Mouse (Mus musculus) cerebellum, postnatal 10 days (tissue): Measurements from ENCODE around the gene Thsd7b.
"Not testable (repeated sequence)": the region's sequence is repeated elsewhere in the genome, so short reads cannot be mapped to it uniquely, and the experiment has no call there.

Source experiments
- DNase-seq, 2 experiments: peaks; one replicate each; pipeline ENCODE4 v3.0.0; 2021; ENCODE audit warnings: mixed read lengths in 2 of 2

Gene Thsd7b

DNA sequence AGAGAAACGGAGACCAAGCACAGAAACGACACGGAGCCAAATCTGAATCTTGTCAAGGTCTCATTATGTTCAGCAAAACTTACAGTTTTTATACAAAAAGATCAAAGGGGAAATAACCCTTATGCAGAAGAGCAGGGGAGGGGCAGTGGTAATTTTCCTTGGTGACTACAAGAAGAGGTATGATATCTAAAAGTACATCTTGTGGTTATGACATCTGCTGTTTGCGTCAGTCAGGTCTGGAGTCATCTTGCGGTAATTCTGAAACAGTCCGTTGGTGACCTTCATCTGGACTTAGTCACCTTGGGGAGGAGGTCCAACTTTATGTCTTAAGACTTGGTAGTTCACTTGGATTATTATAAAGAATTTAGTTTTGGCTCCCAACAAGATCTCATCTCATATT is 378.3 kb downstream of the Thsd7b start:
- DNase-seq, result not testable (repeated sequence)

GRCm38 (mm10) chr1:129658045-129658444 is 384.9 kb downstream of the Thsd7b start:
- DNase-seq, result no peak

GRCm38 (mm10) chr1:129675878-129676277 is 402.8 kb downstream of the Thsd7b start:
- DNase-seq, result no peak

DNA sequence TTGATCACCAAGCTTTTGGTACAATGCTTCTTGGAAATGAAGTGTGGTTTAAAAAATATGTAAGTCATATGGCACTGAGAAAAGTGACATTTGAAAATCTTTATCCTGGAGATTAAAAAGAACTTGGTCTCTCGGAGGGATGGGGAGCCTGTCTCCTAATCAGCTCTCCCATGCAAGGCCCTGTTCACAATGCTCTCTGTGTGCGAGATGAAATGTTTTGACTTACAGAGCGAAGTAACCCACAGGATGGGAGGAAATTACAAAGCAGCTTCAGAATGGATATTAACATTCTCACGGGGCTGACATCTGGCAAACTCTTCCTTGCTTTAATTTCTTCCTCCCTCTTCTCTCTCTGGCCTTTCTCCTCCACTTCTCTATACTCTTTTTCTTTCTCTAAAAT is 405.7 kb downstream of the Thsd7b start:
- no peak for DNase-seq

DNA sequence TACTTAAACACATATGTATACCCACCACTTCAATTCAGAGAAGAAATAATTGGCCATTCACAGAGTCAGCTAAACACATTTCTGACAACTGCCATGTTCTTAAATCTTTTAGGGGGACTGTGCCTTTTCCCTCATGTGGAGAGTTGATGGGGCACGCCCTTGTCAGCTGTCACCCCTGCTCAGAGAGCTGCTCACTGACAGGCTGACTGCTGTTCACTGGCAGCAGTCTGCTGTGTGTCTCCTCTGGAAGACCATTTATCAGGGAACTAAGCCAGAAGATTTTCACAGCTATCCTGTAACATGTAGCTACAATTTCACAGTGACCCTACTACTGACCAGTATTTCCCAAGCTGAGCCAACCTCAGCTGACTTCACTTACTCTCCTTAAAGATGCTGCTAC is 432.6 kb downstream of the Thsd7b start:
- DNase-seq, result peak in 1 of 2 experiments; percentile 7

DNA sequence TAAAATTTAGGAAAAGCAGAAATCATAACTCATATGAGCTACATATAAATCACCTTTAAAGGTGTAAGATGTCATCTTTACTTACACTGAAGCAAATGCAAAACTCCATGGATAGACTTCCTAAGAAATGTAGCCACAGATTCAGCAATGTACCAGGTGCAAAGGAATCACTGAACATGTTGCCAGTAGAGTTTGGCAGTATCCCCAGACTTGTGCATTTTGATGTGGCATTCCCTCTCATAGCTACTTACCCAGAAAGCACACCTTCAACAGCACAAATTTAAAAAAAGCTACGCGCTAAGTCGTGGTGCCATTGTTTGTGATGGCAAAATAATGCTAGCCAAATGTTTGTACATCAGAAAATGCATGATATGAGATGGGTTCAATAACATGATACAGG is 439.6 kb downstream of the Thsd7b start:
- peak; percentile 57 for DNase-seq

GRCm38 (mm10) chr1:129713571-129713970 is 440.5 kb downstream of the Thsd7b start:
- DNase-seq, result no peak

- DNase-seq, result peak; percentile 10 to 22
Measured at GRCm38 (mm10) chr1:129719592-129719991, 446.5 kb downstream of the Thsd7b start.

GRCm38 (mm10) chr1:129731991-129732390 is 458.9 kb downstream of the Thsd7b start:
- DNase-seq, result peak; percentile 6 to 8

- no peak for DNase-seq
Measured at GRCm38 (mm10) chr1:129747595-129747994, 474.5 kb downstream of the Thsd7b start.

GRCm38 (mm10) chr1:129756548-129757240 is 483.6 kb downstream of the Thsd7b start:
- DNase-seq, result no peak

DNA sequence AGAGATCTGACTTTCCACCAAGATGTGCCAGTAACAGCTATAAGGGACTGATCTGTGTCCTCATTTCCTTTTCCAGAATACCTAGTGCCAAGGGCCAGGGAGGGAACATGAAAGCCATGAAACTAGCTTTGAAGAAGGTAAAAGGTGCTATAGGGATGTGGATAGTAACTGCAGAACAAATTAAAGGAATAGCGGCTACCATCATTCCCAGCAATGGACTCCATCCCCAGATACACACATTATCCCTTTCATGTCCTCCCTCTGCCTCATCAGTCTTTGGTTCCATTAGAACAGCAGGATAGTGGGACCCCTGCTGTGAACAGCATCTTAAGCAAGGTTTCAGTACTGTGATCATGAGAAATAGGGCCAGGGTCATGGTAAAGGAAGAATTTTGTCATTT is 485.9 kb downstream of the Thsd7b start:
- peak in 1 of 2 experiments; percentile 8 for DNase-seq

- DNase-seq, result no peak
Measured at GRCm38 (mm10) chr1:129761234-129761633, 488.1 kb downstream of the Thsd7b start.

DNA sequence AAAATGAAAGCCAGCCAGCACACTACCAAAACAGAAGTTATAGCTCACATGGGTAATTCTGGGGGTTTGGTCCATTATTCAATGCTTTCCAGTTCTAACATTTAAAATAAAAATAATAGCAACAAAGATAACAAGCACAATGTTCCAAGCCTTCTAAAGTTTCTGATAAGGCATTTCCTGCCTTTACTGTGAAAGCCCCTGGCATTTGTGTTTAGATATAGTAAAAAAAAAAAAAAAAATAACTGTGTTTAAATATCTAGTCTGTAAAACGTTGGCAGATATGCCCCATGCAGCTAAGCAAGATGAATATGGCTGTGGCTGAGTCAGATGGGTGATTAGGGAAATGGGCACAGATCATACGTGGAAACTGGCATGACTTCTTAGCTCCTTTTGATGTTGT is 491.6 kb downstream of the Thsd7b start:
- no peak for DNase-seq

DNA sequence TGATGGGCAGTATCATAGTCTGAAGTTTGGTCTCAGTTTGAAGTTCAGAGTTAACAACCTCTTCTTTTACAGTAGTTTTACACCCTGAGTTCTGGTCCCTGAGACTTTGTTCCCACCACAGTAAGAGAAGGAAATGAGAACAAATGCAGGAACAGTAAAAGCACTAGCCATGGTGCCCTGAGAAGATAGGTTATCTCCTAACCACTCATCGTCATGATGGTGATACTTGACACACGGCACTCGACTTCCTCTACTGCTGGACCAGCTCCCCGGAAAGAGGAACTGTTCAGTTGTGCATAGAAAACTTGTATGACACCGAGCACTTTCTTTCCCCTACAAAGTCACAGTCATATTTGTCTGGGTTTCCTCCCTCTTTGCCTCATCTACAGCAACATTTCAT is 504.0 kb downstream of the Thsd7b start:
- no peak for DNase-seq

- no peak for DNase-seq
Measured at GRCm38 (mm10) chr1:129779506-129779905, 506.4 kb downstream of the Thsd7b start.

DNA sequence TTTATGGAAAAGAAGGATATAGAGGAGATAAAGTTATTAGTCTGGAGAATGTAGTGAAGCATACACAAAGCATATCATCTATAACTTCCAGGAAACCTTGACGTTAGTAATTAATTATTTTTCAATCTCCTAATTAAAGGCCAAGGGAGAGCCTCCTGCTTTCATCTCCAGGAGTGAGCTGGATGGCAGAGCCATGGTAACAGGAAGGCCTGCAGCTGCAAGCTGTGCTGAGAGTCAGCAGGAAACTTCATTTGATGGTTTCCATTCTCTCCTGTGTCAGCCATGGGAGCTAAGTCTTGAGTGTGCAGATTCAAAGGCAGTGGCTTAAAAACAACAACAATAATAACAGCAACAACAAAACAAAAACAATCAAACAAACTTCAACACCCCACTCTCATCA is 507.5 kb downstream of the Thsd7b start:
- no peak for DNase-seq

DNA sequence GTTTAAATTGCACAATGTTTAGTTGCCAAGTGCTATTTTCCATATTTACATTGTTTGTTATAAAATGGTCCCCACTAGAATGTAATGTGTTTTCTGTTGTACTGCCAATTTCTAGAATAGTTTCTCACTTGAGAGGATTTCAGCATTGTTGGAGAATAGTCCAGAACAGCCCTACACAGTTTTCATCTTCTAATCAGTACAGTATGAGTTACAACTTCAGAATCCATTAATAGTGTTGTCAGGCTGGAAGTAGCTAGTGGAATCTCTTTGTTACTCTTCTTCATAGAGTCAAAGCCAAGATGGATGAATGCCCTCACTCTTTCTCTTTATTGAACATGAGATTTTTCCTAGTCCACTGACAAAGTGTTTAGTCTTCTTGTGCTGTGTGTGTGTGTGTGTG is 525.4 kb downstream of the Thsd7b start:
- no peak for DNase-seq

DNA sequence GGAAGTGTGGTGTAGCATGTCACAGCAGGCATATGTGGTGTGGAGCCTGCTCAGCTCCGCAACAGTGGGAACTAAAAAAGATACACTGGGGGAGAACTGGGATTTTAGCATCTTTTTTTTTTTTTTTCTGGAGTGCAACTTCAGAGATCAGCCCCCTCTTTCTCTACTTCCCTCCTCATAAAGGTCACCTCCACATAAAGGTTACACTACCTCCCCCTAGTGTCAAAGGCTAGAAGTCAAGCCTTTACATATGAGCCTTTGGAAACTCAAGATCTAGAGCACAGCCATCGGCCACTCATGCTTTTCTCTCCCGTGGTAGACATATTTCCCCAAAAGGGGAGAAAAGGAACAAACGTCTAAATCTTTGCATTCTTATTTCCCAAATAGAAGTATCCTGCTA is 553.8 kb downstream of the Thsd7b start:
- peak; percentile 8 to 34 for DNase-seq

- no peak for DNase-seq
Measured at GRCm38 (mm10) chr1:129837324-129837723, 564.2 kb downstream of the Thsd7b start.

- DNase-seq, result no peak
Measured at GRCm38 (mm10) chr1:129837776-129838175, 564.7 kb downstream of the Thsd7b start.

GRCm38 (mm10) chr1:129838486-129838885 is 565.4 kb downstream of the Thsd7b start:
- DNase-seq, result no peak

DNA sequence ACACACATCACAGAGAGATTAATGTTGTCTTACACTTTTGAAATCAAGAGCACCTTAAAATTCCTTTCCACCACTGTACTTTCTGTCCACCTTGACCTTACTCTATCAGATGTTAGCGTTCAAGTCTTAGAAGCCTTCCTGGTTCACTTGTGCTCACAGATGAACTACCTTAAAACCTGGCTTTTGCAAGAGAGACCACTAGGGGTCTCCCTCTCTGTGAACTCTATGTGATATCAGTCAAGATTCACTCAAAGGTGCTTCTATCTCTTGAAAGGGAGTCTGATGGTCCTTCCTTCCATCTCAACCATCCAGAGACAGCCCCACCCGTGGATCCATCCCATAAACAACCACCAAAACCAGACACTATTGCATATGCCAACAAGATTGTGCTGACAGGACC is 570.3 kb downstream of the Thsd7b start:
- peak; percentile 56 to 71 for DNase-seq

DNA sequence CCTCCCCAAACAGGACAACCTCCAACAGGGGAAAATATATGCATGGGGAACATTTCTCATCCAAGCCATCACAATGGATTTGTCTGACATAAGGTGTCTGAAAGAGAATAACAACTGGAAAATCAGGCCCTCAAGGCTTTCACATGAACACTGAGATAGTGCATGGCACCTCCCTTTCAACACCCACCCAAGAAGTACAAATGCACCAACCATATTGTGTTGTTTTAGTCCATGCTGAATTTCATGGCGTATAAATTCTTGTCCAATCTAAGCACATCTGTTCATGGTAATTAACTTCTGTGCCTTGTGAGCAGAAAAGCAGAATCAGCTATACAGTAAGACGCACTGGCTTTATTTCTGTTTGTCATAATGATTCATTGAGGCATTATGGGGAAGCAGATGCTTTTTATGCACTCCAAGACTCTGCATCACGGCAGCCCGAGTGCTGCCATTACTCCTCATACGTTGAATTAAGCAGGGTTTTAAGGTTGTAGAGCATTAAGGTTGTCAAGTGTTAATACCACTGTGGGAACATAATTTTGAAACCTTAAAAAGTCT is 577.0 kb downstream of the Thsd7b start:
- no peak for DNase-seq

GRCm38 (mm10) chr1:129867714-129868113 is 594.6 kb downstream of the Thsd7b start:
- peak; percentile 87 to 90 for DNase-seq
